Mouse (Mus musculus): ENCODE data around the gene Ski. TPM values are rescaled to one million over a fixed set of nuclear protein-coding genes. Genes with fewer than 3 reads are reported as not detected.

Gene Ski
- total RNA-seq, 4 experiments from 2014 or later, result 25.8 to 29.6 (median 28.3) TPM

GRCm38 (mm10) chr4:155178274-155178673 lies 44.1 kb downstream of the Ski start:
- DNase-seq (ENCODE audit: low spot score in 2 of 2), result peak; percentile 34 to 38

DNA sequence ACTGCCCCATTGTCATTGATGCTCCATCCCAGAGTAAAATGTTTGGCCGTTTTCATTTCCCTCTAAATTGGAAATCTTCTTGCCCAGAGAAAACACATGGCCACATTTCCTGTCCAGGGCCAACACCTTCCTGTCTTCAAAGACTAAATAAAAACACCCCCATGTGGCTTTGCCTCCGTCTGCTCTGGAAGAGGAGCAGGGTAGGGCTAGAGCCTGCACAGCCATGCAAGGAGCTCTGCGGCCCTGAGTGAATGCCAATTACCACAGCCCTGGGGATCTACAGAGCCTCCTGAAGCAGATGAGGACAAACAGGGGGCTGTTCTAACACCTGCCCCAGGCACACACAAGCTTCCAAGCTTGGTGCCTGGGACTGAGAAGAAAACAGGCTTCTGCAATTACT lies 46.2 kb downstream of the Ski start:
- DNase-seq (ENCODE audit: low spot score in 2 of 2), result no peak

DNA sequence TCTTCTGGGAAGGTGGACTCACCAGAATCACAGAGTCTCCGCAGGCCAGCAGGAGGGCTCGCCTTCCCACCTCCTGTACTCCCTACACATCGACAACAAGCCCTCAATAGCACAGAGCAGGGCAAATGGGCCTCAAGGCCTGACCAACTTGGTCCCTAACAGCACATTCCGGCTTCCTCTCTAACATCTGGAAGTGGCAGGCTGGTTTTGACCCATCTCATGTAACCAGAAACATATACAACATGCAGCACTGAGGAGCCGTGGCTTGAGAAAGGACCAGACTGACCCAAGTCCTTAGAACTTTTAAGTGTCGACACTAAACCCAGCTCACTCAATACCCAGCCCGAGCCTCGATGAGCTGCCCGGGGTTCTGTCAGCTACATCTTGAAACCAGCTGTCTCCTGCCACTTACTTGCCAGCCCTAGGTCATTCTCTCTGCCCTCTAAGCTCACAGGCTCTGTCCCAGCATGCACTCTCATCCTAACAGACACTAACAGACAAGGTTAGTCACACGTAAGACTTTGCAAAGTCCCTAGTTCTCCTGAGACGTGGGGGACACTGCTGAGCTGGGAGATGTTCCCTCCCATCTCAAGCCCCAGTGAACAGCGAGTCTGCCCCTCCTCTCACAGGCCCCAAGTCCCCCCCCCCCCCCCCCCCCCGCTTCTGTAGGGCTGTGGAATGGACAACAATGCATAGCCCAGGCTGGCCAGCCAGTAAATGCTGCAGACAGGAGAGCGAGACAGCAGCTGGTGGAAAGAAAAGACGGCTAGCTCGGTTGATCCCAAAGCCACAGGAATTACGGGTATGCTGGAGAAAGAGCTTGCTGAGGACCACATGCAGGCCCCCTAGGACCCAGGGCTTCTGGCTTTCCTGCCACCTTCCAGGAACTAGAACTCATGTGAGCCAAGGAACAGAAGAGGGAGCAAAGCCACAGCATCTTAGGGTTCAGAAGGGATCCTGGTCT lies 48.3 kb downstream of the Ski start:
- DNase-seq (ENCODE audit: low spot score in 2 of 2), result no peak

DNA sequence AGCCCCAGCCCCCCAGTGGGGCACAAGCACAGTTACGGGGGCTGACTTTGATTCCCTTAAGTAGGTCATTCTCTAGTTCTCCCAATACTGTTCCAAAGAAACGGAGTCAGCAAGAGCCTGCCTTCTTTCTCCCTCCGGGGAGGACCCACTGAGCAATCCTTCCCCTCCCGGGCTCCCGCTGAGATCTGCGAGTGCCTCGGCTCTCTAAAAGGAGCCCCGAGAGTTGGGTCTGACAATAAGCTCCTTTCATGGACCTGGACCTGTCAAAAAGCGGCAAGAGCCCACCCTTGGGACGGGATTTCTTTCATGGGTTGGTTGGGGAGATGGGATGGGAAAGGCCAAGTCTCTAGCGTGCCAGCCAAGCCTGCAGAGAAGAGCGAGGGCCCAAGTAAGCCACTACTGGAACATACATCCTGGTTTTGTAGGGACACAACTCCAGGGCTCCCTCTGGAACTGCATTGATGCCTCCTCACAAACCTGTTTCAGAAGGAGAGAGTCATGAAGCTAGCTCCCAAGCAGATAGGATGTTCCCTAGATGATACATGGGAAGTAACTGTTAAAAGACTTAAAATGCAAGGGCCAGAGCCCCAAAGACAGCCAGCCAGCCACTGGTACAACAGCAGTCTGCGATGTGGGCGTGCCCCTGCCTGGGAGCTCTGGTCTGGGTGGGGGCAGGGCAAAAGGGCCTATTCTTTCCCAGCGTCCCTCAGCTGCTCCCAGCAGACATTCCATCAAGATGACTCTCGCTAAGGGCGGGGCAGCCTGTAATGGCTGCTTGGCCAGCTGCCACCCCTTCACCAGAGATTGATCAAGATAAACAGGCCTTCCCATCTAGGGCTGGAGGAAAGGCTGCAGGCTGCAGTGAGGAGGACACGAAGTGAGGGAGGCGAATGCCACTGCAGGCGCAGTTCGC lies 49.2 kb downstream of the Ski start:
- DNase-seq (ENCODE audit: low spot score in 2 of 2), result peak; percentile 88 to 94

GRCm38 (mm10) chr4:155171961-155172533 lies 50.3 kb downstream of the Ski start:
- no peak for DNase-seq (ENCODE audit: low spot score in 2 of 2)

- DNase-seq (ENCODE audit: low spot score in 2 of 2), result no peak
Observed at GRCm38 (mm10) chr4:155170614-155171212, 51.7 kb downstream of the Ski start.

DNA sequence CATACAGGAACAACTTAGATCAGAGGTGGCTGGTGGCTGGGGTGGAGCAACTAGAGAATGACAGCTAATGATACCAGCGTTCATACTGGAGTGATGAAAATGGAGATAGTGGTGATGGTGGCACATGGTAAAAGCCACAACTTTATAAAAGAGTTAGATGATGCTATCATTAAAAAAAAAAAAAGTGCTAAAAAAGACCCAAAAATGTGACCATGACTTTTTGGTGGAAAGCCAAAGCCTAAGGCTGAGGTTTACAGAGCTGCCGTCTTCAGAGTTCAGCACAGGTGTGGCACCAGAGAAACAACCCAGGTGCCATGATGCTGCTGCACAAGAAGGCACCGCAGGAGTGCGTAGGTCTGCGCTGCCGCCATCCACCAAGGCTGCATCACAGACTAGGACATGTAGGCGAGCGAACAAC lies 53.5 kb downstream of the Ski start:
- DNase-seq (ENCODE audit: low spot score in 2 of 2), result no peak

GRCm38 (mm10) chr4:155165861-155166260 lies 56.5 kb downstream of the Ski start:
- DNase-seq (ENCODE audit: low spot score in 2 of 2), result no peak

- DNase-seq (ENCODE audit: low spot score in 2 of 2), result no peak
Observed at GRCm38 (mm10) chr4:155164550-155164949, 57.8 kb downstream of the Ski start.

GRCm38 (mm10) chr4:155163685-155164084 lies 58.7 kb downstream of the Ski start:
- DNase-seq (ENCODE audit: low spot score in 2 of 2), result no peak

DNA sequence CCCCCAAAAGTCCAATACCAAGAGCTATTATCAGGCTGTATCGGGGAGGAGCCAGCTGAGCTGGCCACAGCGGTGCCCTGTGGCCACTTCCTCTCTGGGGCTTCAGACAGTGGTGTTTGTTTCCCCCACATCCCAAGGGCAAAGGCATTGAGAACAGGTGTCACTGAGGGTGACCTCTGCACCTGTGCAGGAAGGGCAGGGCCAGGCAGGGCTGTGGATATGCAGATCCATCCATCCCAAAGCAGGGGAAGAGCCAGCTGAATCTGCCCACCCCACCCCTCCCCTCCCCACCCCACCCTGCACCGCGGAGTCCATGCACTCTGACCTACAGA lies 59.1 kb downstream of the Ski start:
- DNase-seq (ENCODE audit: low spot score in 2 of 2), result no peak

GRCm38 (mm10) chr4:155162433-155163319 lies 59.7 kb downstream of the Ski start:
- DNase-seq (ENCODE audit: low spot score in 2 of 2), result no peak

DNA sequence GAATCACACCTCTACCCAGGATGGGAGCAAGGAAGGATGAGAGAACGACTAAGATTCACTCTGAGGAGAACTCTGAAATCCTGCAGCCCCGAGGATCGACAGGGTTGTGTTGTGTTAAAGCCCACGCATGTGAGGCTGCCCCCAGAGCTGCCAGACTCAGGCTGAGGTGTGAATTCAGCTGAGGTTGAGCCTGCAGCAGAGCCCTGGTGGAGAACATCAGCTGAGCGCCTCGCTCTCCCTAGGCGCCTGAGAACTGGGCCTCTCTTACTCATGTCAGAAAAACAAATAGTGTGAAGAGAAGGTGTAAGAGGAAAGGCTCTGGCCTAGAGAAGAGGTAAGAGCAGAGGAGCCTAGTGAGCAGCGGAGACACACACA lies 63.9 kb downstream of the Ski start:
- DNase-seq (ENCODE audit: low spot score in 2 of 2), result no peak

DNA sequence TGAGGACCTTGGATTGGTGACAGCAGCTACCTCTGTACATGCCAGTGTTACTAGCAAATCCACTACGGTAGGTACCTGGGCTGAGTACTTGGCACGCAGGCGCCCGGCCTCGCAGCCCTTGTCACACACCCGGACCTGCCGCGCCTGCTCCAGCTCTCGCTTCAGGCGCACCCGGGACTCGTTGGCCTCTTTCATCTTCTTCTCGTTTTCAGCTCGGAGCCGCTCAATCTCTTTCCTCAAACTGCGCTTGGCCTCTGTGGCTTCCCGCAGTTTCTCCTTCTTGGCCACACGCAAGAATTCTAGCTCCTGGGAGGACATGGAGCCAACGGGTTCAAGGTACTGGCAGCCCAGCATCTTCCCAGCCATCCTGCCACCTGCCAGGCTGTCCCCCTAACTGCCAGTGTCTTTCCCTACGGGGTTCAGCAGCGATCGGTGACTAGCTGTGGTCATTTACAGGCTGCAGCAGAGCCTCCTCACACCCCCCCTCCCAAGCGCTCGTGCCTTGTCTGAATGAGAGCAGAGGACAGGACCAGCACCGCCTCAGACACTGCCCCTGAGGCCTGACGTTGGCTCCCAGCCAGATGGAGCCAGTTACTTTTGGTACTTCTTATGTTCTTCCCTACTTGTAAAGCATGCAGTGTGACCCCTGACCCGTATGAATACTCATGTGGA lies 64.4 kb downstream of the Ski start:
- DNase-seq (ENCODE audit: low spot score in 2 of 2), result no peak

GRCm38 (mm10) chr4:155156734-155157133 lies 65.7 kb downstream of the Ski start:
- no peak for DNase-seq (ENCODE audit: low spot score in 2 of 2)

- no peak for DNase-seq (ENCODE audit: low spot score in 2 of 2)
Observed at GRCm38 (mm10) chr4:155154986-155155385, 67.4 kb downstream of the Ski start.

DNA sequence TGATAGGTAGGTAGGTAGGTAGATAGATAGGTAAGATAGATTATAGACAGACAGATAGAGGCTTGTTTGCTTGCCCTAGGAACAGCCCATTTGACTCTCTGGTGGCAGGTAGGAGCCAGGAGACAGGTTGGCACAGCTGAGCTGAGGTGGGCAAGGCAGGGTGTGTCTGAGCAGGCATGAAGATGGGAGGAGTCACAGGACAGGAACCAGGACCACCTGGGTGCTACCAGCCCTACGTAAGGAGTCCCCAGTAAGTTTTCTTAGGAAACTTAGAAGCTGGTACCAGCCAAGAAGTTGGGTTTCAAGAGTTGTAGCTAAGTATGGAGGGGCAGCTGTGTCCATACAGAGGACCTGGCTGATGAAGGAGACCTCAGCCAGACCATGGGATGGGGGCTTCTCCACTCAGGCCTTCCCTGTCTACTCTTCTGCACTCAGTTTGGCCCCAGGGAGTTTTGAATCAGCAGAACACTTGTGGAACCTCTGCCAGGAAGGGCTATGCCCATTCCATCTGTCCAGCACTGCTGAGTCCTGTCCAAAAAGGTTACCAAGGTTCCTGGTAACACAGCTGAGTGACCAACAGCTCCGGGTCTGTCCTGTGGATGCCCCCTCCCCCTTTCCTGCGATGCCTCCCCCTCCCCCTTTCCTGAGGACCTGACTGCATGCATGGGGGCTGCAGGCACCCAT lies 68.9 kb downstream of the Ski start:
- no peak for DNase-seq (ENCODE audit: low spot score in 2 of 2)

GRCm38 (mm10) chr4:155152476-155152875 lies 69.9 kb downstream of the Ski start:
- no peak for DNase-seq (ENCODE audit: low spot score in 2 of 2)

GRCm38 (mm10) chr4:155151845-155152244 lies 70.5 kb downstream of the Ski start:
- no peak for DNase-seq (ENCODE audit: low spot score in 2 of 2)
